Mouse (Mus musculus) heart, postnatal 0 days (tissue): ENCODE measurements around the gene Mcm3ap. TPM values are rescaled to one million over a fixed set of nuclear protein-coding genes. Genes with fewer than 3 reads are reported as not detected.
A peak's percentile ranks its signal among the peaks of the same experiment; 100 is the strongest.

Source experiments
- ATAC-seq: fragments of 200-750 bp; cut with Nextera tagmentation; 2 replicates; pipeline ENCODE4 v1.8.0; 2017; ENCODE audit warnings: low read depth, moderate number of reproducible peaks, moderate library complexity; ENCODE audit not compliant: insufficient read depth
- DNase-seq: peaks from one replicate; pipeline ENCODE4 v3.0.0-alpha.2; 2016; ENCODE audit warnings: low spot score
- H3K27ac ChIP-seq: fragments of 300-500 bp; sonication (generic); 2 replicates; pipeline ENCODE4 v1.5.1; 2014; ENCODE audit warnings: low read depth, mild to moderate bottlenecking
- H3K27me3 ChIP-seq: fragments of 300-500 bp; sonication (generic); 2 replicates; pipeline ENCODE4 v1.6.1; 2014; ENCODE audit warnings: low read length, mixed read lengths; ENCODE audit not compliant: control insufficient read depth, insufficient read depth
- H3K36me3 ChIP-seq: fragments of 300-500 bp; sonication (generic); replicated peaks from 2 replicates; pipeline ENCODE4 v1.6.1; 2014; ENCODE audit warnings: low read length, mixed read lengths; ENCODE audit not compliant: control insufficient read depth, insufficient read depth
- H3K4me1 ChIP-seq: fragments of 300-500 bp; sonication (generic); 2 replicates; pipeline ENCODE4 v1.6.1; 2014; ENCODE audit warnings: antibody characterized with exemption; ENCODE audit not compliant: control insufficient read depth, insufficient read depth
- H3K4me2 ChIP-seq: fragments of 300-500 bp; sonication (generic); 2 replicates; pipeline ENCODE4 v1.6.1; 2014; ENCODE audit warnings: low read depth, mild to moderate bottlenecking, low read length, moderate library complexity
- H3K4me3 ChIP-seq: fragments of 300-500 bp; sonication (generic); 2 replicates; pipeline ENCODE4 v1.5.1; 2014; ENCODE audit warnings: low read depth, low read length
- H3K9ac ChIP-seq: fragments of 300-500 bp; sonication (generic); replicated peaks from 2 replicates; pipeline ENCODE4 v1.6.1; 2014; ENCODE audit warnings: low read depth, low read length, mixed read lengths
- H3K9me3 ChIP-seq: fragments of 300-500 bp; sonication (generic); replicated peaks from 2 replicates; pipeline ENCODE4 v1.6.1; 2016; ENCODE audit warnings: low read length; ENCODE audit not compliant: control insufficient read depth
- CTCF ChIP-seq: IDR thresholded peaks from 2 replicates; pipeline ENCODE4 v1.5.1; 2016; ENCODE audit warnings: antibody characterized with exemption, control low read depth, low read depth
- EP300 ChIP-seq: IDR thresholded peaks from 2 replicates; pipeline ENCODE4 v1.6.1; 2016; ENCODE audit warnings: antibody characterized with exemption, low read depth
- WGBS: fragments of 180-500 bp; shearing (Covaris S2); extraction: QIAGEN DNeasy Blood & Tissue Kit; methylation state at CpG from one replicate; pipeline ENCODE4 v1.1.7; 2014; 5-methylcytosine and 5-hydroxymethylcytosine counted together
- polyA plus RNA-seq: library from polyadenylated mRNA; unstranded; fragments of >200 nt; fragmentation: Nextera tagmentation; extraction: Ambion mirVana; gene quantifications from 2 replicates; pipeline ENCODE4 v1.2.1, GENCODE M21; 2015
- total RNA-seq: library from RNA; depleted of rRNA; stranded (reverse); fragments of >200 nt; gene quantifications from 2 replicates; pipeline ENCODE4 v1.2.3, GENCODE M21; 2014; ENCODE audit warnings: low replicate concordance

Mcm3ap gene
- total and polyA plus RNA-seq, 2 experiments from 2014 or later = 28.6 to 58.6 TPM

- no peak for TF ChIP-seq CTCF
- no peak for TF ChIP-seq EP300
- H3K36me3 ChIP-seq = peaks cover 96% of the 10 kb centered on the region
- no peaks in the 10 kb centered on the region for H3K4me1 ChIP-seq
- no peak for ATAC-seq
- no peak for DNase-seq
- WGBS = 92% methylated on average over 2 of the region's 2 CpGs
- no peak overlapping the region for H3K9ac ChIP-seq
- no peak overlapping the region for H3K4me2 ChIP-seq
- H3K27ac ChIP-seq = no peak overlapping the region
- no peak overlapping the region for H3K4me3 ChIP-seq
- H3K9me3 ChIP-seq = no peaks in the 10 kb centered on the region
- no peaks in the 10 kb centered on the region for H3K27me3 ChIP-seq
Observed at GRCm38 (mm10) chr10:76486302-76486701, 17.6 kb downstream of the Mcm3ap start.

GRCm38 (mm10) chr10:76488265-76488664, 19.5 kb downstream of the Mcm3ap start:
- TF ChIP-seq CTCF = no peak
- TF ChIP-seq EP300 = no peak
- Histone ChIP-seq H3K4me1 (no peaks in the 10 kb centered on the region), H3K4me2 (no peak overlapping the region), H3K9me3 (no peaks in the 10 kb centered on the region), H3K27ac (no peak overlapping the region), H3K4me3 (no peak overlapping the region), H3K36me3 (peaks cover 89% of the 10 kb centered on the region), H3K27me3 (no peaks in the 10 kb centered on the region), H3K9ac (no peak overlapping the region)
- ATAC-seq = no peak
- no peak for DNase-seq
- 73% methylated on average over 8 of the region's 8 CpGs for whole genome bisulfite sequencing

GRCm38 (mm10) chr10:76489205-76489604, 20.5 kb downstream of the Mcm3ap start:
- WGBS = 82% methylated on average over 15 of the region's 15 CpGs
- Histone ChIP-seq H3K9me3 (no peaks in the 10 kb centered on the region), H3K4me1 (no peaks in the 10 kb centered on the region), H3K4me3 (no peak overlapping the region), H3K27me3 (no peaks in the 10 kb centered on the region), H3K9ac (no peak overlapping the region), H3K36me3 (peaks cover 89% of the 10 kb centered on the region), H3K27ac (no peak overlapping the region), H3K4me2 (no peak overlapping the region)
- TF ChIP-seq EP300 (no peak), CTCF (no peak)
- DNase-seq (no peak), ATAC-seq (no peak)

GRCm38 (mm10) chr10:76493527-76493926, 24.8 kb downstream of the Mcm3ap start:
- DNase-seq (no peak), ATAC-seq (peak; percentile 26; the same call in 1 of the 2 replicates)
- peak; percentile 15; the same call in 1 of the 2 replicates for TF ChIP-seq CTCF
- TF ChIP-seq EP300 = no peak
- Histone ChIP-seq H3K9me3 (no peaks in the 10 kb centered on the region), H3K36me3 (peaks cover 85% of the 10 kb centered on the region), H3K4me1 (peaks cover 11% of the 10 kb centered on the region; the same call in 1 of the 2 replicates), H3K9ac (no peak overlapping the region), H3K4me2 (no peak overlapping the region), H3K27me3 (no peaks in the 10 kb centered on the region), H3K27ac (no peak overlapping the region), H3K4me3 (no peak overlapping the region)
- 60% methylated on average over 1 of the region's 1 CpGs for WGBS

- peaks cover 11% of the 10 kb centered on the region; the same call in 1 of the 2 replicates for H3K4me1 ChIP-seq
- H3K27ac ChIP-seq = peak overlapping the region; percentile 61
- 75% methylated on average over 6 of the region's 6 CpGs for WGBS
- H3K4me3 ChIP-seq = no peak overlapping the region
- peaks cover 85% of the 10 kb centered on the region for H3K36me3 ChIP-seq
- ATAC-seq (no peak), DNase-seq (no peak)
- H3K27me3 ChIP-seq = no peaks in the 10 kb centered on the region
- no peaks in the 10 kb centered on the region for H3K9me3 ChIP-seq
- no peak for TF ChIP-seq EP300
- no peak for TF ChIP-seq CTCF
- H3K4me2 ChIP-seq = no peak overlapping the region
- H3K9ac ChIP-seq = no peak overlapping the region
Observed at GRCm38 (mm10) chr10:76495501-76495900, 26.8 kb downstream of the Mcm3ap start.

GRCm38 (mm10) chr10:76496366-76496765, 27.6 kb downstream of the Mcm3ap start:
- Histone ChIP-seq H3K36me3 (peaks cover 84% of the 10 kb centered on the region), H3K27ac (peak overlapping the region; percentile 61), H3K27me3 (no peaks in the 10 kb centered on the region), H3K4me1 (peaks cover 11% of the 10 kb centered on the region; the same call in 1 of the 2 replicates), H3K9me3 (no peaks in the 10 kb centered on the region), H3K9ac (no peak overlapping the region), H3K4me3 (no peak overlapping the region), H3K4me2 (no peak overlapping the region)
- ATAC-seq (0 out of 2 replicates have a peak, but pooled peaks have one; percentile 11), DNase-seq (peak; percentile 21)
- TF ChIP-seq CTCF = no peak
- TF ChIP-seq EP300 = no peak
- WGBS = 30% methylated on average over 7 of the region's 7 CpGs
